Mouse (Mus musculus) ES-E14 (cell line): ENCODE measurements around the gene Exoc4. TPM values are rescaled to one million over a fixed set of nuclear protein-coding genes. Genes with fewer than 3 reads are reported as not detected.

Experiments
- DNase-seq: peaks from one replicate; pipeline ENCODE4 v3.0.0-alpha.2; 2013; ENCODE audit warnings: low read depth, low spot score
- H3K27ac ChIP-seq: 2 replicates; pipeline ENCODE4 v1.5.1; 2012; ENCODE audit warnings: low read depth, mild to moderate bottlenecking, low read length, moderate library complexity, mixed read lengths; ENCODE audit not compliant: poor library complexity, insufficient read depth, severe bottlenecking
- H3K36me3 ChIP-seq: 2 replicates; pipeline ENCODE4 v1.6.1; 2012; ENCODE audit warnings: mild to moderate bottlenecking, low read length, moderate library complexity, mixed read lengths; ENCODE audit not compliant: control insufficient read depth, poor library complexity, insufficient read depth, severe bottlenecking
- H3K4me1 ChIP-seq, 2 experiments: fragments of 150-350 bp in 1 of 2; sonication (generic) in 1 of 2; 2 replicates each; pipeline ENCODE4 v1.6.1; 2012; ENCODE audit warnings: low read length in 2 of 2, mild to moderate bottlenecking in 1 of 2, mixed read lengths in 1 of 2; ENCODE audit not compliant: control insufficient read depth in 2 of 2, insufficient read depth in 2 of 2, poor library complexity in 1 of 2
- H3K4me3 ChIP-seq, 2 experiments: fragments of 150-350 bp in 1 of 2; sonication (generic) in 1 of 2; 2 replicates each; pipeline ENCODE4 v1.5.1; 2012; ENCODE audit warnings: low read length in 2 of 2, low read depth in 1 of 2, mild to moderate bottlenecking in 1 of 2, mixed read lengths in 1 of 2; ENCODE audit not compliant: insufficient read depth in 1 of 2, poor library complexity in 1 of 2, severe bottlenecking in 1 of 2
- H3K9ac ChIP-seq: 2 replicates; pipeline ENCODE4 v1.6.1; 2012; ENCODE audit warnings: low read depth, mild to moderate bottlenecking, low read length, mixed read lengths; ENCODE audit not compliant: poor library complexity, insufficient read depth, severe bottlenecking
- H3K9me3 ChIP-seq: fragments of 150-350 bp; sonication (generic); 2 replicates; pipeline ENCODE4 v1.6.1; 2012; ENCODE audit warnings: low read depth, mild to moderate bottlenecking, low read length; ENCODE audit not compliant: control insufficient read depth, insufficient read depth
- CHD2 ChIP-seq: IDR thresholded peaks from 2 replicates; pipeline ENCODE4 v1.6.1; 2014; ENCODE audit warnings: mild to moderate bottlenecking, low read depth, low read length, inconsistent platforms
- HCFC1 ChIP-seq: IDR thresholded peaks from 2 replicates; pipeline ENCODE4 v1.6.1; 2012; ENCODE audit warnings: low read length, inconsistent platforms, borderline replicate concordance; ENCODE audit not compliant: insufficient read depth
- MAFK ChIP-seq: IDR thresholded peaks from 2 replicates; pipeline ENCODE4 v1.6.1; 2014; ENCODE audit warnings: mild to moderate bottlenecking, low read depth, low read length, inconsistent platforms; ENCODE audit not compliant: insufficient read depth
- ZC3H11A ChIP-seq: IDR thresholded peaks from 2 replicates; pipeline ENCODE4 v1.6.1; 2012; ENCODE audit warnings: low read depth, mild to moderate bottlenecking, inconsistent platforms, low read length, borderline replicate concordance
- ZNF384 ChIP-seq: IDR thresholded peaks from 2 replicates; pipeline ENCODE4 v1.6.1; 2012; ENCODE audit warnings: low read depth, low read length, inconsistent platforms
- in situ Hi-C, 2 experiments: fragments of 600-800 bp; cut with MboI; formaldehyde crosslinking; loops; one replicate each; pipeline ENCODE4 v1.15.1; 2025; ENCODE audit warnings: low sequenced_read_pairs in 2 of 2, inconsistent platforms in 1 of 2; ENCODE audit not compliant: unreplicated experiment in 2 of 2
- total RNA-seq: library from RNA; depleted of rRNA; stranded (reverse); fragments of 300-350 nt; gene quantifications from 2 replicates; pipeline ENCODE4 v1.2.3, GENCODE M21; 2012

Exoc4 gene
- total RNA-seq, 1 experiment = 99.3 TPM

- no peak for TF ChIP-seq ZNF384
- TF ChIP-seq ZC3H11A = no peak
- no peak for TF ChIP-seq CHD2
- TF ChIP-seq HCFC1 = no peak
- TF ChIP-seq MAFK = no peak
- Histone ChIP-seq H3K4me1 (no peaks in the 10 kb centered on the region), H3K27ac (no peak overlapping the region), H3K4me3 (no peak overlapping the region), H3K9ac (no peak overlapping the region), H3K9me3 (no peaks in the 10 kb centered on the region), H3K36me3 (no peaks in the 10 kb centered on the region)
- DNase-seq = no peak
- in situ Hi-C loops = no loop called here
These were observed 665.1 kb downstream of the Exoc4 start for GRCm38 (mm10) chr6:33913964-33914363.

GRCm38 (mm10) chr6:33923571-33923970, 674.7 kb downstream of the Exoc4 start:
- no peaks in the 10 kb centered on the region for H3K36me3 ChIP-seq
- H3K9ac ChIP-seq = no peak overlapping the region
- no peaks in the 10 kb centered on the region for H3K9me3 ChIP-seq
- H3K4me1 ChIP-seq = no peaks in the 10 kb centered on the region
- no peak overlapping the region for H3K4me3 ChIP-seq
- in situ Hi-C loops = no loop called here
- no peak for TF ChIP-seq HCFC1
- no peak for TF ChIP-seq CHD2
- TF ChIP-seq ZC3H11A = no peak
- no peak for TF ChIP-seq ZNF384
- TF ChIP-seq MAFK = no peak
- no peak overlapping the region for H3K27ac ChIP-seq
- DNase-seq = no peak

- Histone ChIP-seq H3K4me1 (no peaks in the 10 kb centered on the region), H3K36me3 (no peaks in the 10 kb centered on the region), H3K4me3 (no peak overlapping the region), H3K9ac (no peak overlapping the region), H3K9me3 (no peaks in the 10 kb centered on the region), H3K27ac (no peak overlapping the region)
- DNase-seq = no peak
- in situ Hi-C loops = no loop called here
- TF ChIP-seq ZNF384 (no peak), CHD2 (no peak), MAFK (no peak), ZC3H11A (no peak), HCFC1 (no peak)
These were observed 676.0 kb downstream of the Exoc4 start for GRCm38 (mm10) chr6:33924888-33925287.

- Histone ChIP-seq H3K36me3 (no peaks in the 10 kb centered on the region), H3K4me3 (no peak overlapping the region), H3K27ac (no peak overlapping the region), H3K9me3 (no peaks in the 10 kb centered on the region), H3K4me1 (no peaks in the 10 kb centered on the region), H3K9ac (no peak overlapping the region)
- TF ChIP-seq MAFK (no peak), ZC3H11A (peak; percentile 80; the same call in 1 of the 2 replicates)
- in situ Hi-C loops = no loop called here
- DNase-seq = peak; percentile 49
These were observed 680.6 kb downstream of the Exoc4 start for GRCm38 (mm10) chr6:33929342-33930086.
